In genomic region chr8:3492901-3493844, GRCm38 (mm10) we compare ENCODE assay signal across 8 mouse cellular contexts. TPM values are rescaled to one million over a fixed set of nuclear protein-coding genes. Genes with fewer than 3 reads are reported as not detected.
A peak's percentile ranks its signal among the peaks of the same experiment; 100 is the strongest.
DNase-seq lines count a peak whose midpoint lies in the region; ATAC-seq and TF ChIP-seq lines count a peak whose summit lies in the region.

Gene Zfp358, plus strand, starts transcription at chr8:3493138.

- peaks cover 10% of the 10 kb centered on the region; the same call in 1 of the 2 replicates for H3K79me2 ChIP-seq in liver, adult 2 months (ENCODE audit: control insufficient read depth, insufficient read depth, low read length)

- peaks cover 35% of the 10 kb centered on the region for H3K36me3 ChIP-seq in embryonic facial prominence, embryonic 12.5 days
- no peaks in the 10 kb centered on the region for H3K36me3 ChIP-seq in liver, adult 2 months (ENCODE audit: control insufficient read depth, insufficient read depth, low read length)

- no peak for TF ChIP-seq CTCF in liver, adult 2 months (IDR thresholded peaks at IDR 0.05; ENCODE audit: low read depth, low read length)

- peak within 1 kb of the TSS; percentile 87 for H3K4me3 ChIP-seq in embryonic facial prominence, embryonic 12.5 days
- peak within 1 kb of the TSS; percentile 100 for H3K4me3 ChIP-seq in liver, adult 2 months (ENCODE audit: insufficient read depth, low read depth, low read length)

- WGBS in embryonic facial prominence, embryonic 12.5 days: 1% methylated on average over 43 of the region's 64 CpGs
- 1% methylated on average over 57 of the region's 64 CpGs for WGBS in liver, adult 2 months

- H3K9me3 ChIP-seq in embryonic facial prominence, embryonic 12.5 days: peaks cover 19% of the 10 kb centered on the region

- TF ChIP-seq POLR2A in liver, adult 2 months (IDR thresholded peaks at IDR 0.05; ENCODE audit: extremely low read depth, insufficient read depth, low read length): peak; percentile 37; the same call in 1 of the 2 replicates

- H3K27ac ChIP-seq in embryonic facial prominence, embryonic 12.5 days: peak within 1 kb of the TSS; percentile 93
- H3K27ac ChIP-seq in liver, adult 2 months (replicated peaks; ENCODE audit: insufficient read depth, low read depth, low read length): peak within 1 kb of the TSS; percentile 72

- H3K9ac ChIP-seq in embryonic facial prominence, embryonic 12.5 days: peak within 1 kb of the TSS; percentile 95
- H3K9ac ChIP-seq in liver, adult 2 months (ENCODE audit: low read depth, low read length): peak within 1 kb of the TSS; percentile 100

- DNase-seq in urinary bladder, adult 18-20 months (ENCODE audit: low spot score in 2 of 2): peak; percentile 53 to 63
- DNase-seq in urinary bladder, postnatal 10 days (ENCODE audit: low spot score): no peak
- DNase-seq in heart, adult 9 months (ENCODE audit: low spot score in 2 of 2): peak; percentile 68
- DNase-seq in kidney, adult 9 months: peak; percentile 64
- DNase-seq in liver, adult 2 months (ENCODE audit: extremely low read depth, low read depth, low spot score): no peak
- DNase-seq in spleen, postnatal 14 days (ENCODE audit: low spot score in 2 of 2): peak; percentile 35 to 56

- peak; percentile 86 for ATAC-seq in embryonic facial prominence, embryonic 12.5 days (ENCODE audit: insufficient number of reproducible peaks, insufficient read depth, low FRiP score, low TSS enrichment)
- peak; percentile 48 for ATAC-seq in monocyte, adult 5-6 weeks (replicated peaks; ENCODE audit: insufficient number of reproducible peaks, low FRiP score, low TSS enrichment, poor library complexity, severe bottlenecking)

- no peaks in the 10 kb centered on the region for H3K27me3 ChIP-seq in embryonic facial prominence, embryonic 12.5 days
- H3K27me3 ChIP-seq in liver, adult 2 months (ENCODE audit: control insufficient read depth, insufficient read depth, low read length): no peaks in the 10 kb centered on the region

- H3K4me2 ChIP-seq in embryonic facial prominence, embryonic 12.5 days (replicated peaks): peak within 1 kb of the TSS; percentile 53

- 0 out of 2 replicates have a peak, but pooled peaks cover 6% of the 10 kb centered on the region for H3K4me1 ChIP-seq in embryonic facial prominence, embryonic 12.5 days
- peaks cover 3% of the 10 kb centered on the region; the same call in 1 of the 2 replicates for H3K4me1 ChIP-seq in liver, adult 2 months (ENCODE audit: control insufficient read depth, insufficient read depth, low read length)

RNA-seq across cellular contexts. Expression of gene Zfp358, which starts in this region (rescaled TPM):
- 66.4 and 67.9 TPM in 2 replicates for polyA plus RNA-seq in embryonic facial prominence, embryonic 12.5 days (2016; fragmentation: Nextera tagmentation; extraction: Ambion mirVana)
- total RNA-seq in liver, adult 2 months (2014; rRNA removed): 2.7 and 4.4 TPM in 2 replicates
- 20.8 and 25.9 TPM in 2 replicates for polyA plus RNA-seq in liver, adult 2 months (2012; rRNA removed)
- 1.6 to 2.7 TPM (median 2.0 TPM) in 3 replicates for total RNA-seq in monocyte, adult 5-6 weeks (2017)

Comparison
In these comparisons a context has a peak if more than half of its experiments do, and no peak if none do; other contexts are left out.
1. DNase-seq: peak in urinary bladder, adult 18-20 months (2 of 2), heart, adult 9 months (2 of 2), kidney, adult 9 months (single experiment) and spleen, postnatal 14 days (2 of 2); none in urinary bladder, postnatal 10 days (single experiment) and liver, adult 2 months (single experiment).